ENCODE assay signal across 28 mouse cellular contexts in genomic region chr2:128620578-128620977, GRCm38 (mm10). TPM values are rescaled to one million over a fixed set of nuclear protein-coding genes. Genes with fewer than 3 reads are reported as not detected.
DNase-seq lines count a peak whose midpoint lies in the region; TF ChIP-seq lines count a peak whose summit lies in the region.
"Had no signal": no experiment of that assay in that cellular context is flagged by ENCODE, and none has a peak within 500 bp of the region (broad histone marks: within the 10 kb centered on the region; RNA-seq: fewer than 3 reads in every experiment).

No protein-coding gene starts in this region.

- no peak overlapping the region for H3K4me2 ChIP-seq in CH12.LX (ENCODE audit: insufficient read depth, low read depth, poor library complexity, severe bottlenecking)

- peak; percentile 41 for DNase-seq in A20 (ENCODE audit: low read depth, low spot score)
- peak; percentile 10 for DNase-seq in CH12.LX (ENCODE audit: extremely low read depth)
- DNase-seq in MEL (ENCODE audit: low read depth, low spot score) = no peak
- DNase-seq in heart, adult 9 months (ENCODE audit: low spot score in 2 of 2) = no peak
- no peak for DNase-seq in right cerebral cortex, postnatal 14 days
- no peak for DNase-seq in left cerebral cortex, postnatal 10 days (ENCODE audit: extremely low spot score in 1 of 2, low spot score in 2 of 2)
- DNase-seq: adrenal gland, adult 2 months; adrenal gland, adult 8-10 months; adrenal gland, postnatal 10 days; adrenal gland, postnatal 14 days; adrenal gland, postnatal 25 days; adrenal gland, postnatal 36 days; B cell, adult 2 months; cerebellum, adult 11 months; cerebellum, adult 11-12 months; cerebellum, adult 18-20 months; cerebellum, adult 2 months; cerebellum, adult 8-10 months; cerebellum, adult 9-10 months had no signal

- intact Hi-C loops in left cerebral cortex, postnatal 10 days (cut with DNase I) = loop anchor here (5.0 to 10.0 kb wide), 2 partner anchors 47 to 1396 kb away; no protein-coding TSS in a partner anchor

- TF ChIP-seq POLR2A in CH12.LX (IDR thresholded peaks at IDR 0.05; ENCODE audit: low read depth, low read length) (no peak), MEL (IDR thresholded peaks at IDR 0.05; ENCODE audit: control insufficient read depth in 1 of 2, insufficient read depth in 1 of 2, low read depth in 1 of 2, low read length in 2 of 2, poor library complexity in 1 of 2) (no peak)

- TF ChIP-seq EP300 in CH12.LX (IDR thresholded peaks at IDR 0.05; ENCODE audit: low read length) (peak; percentile 92), MEL (IDR thresholded peaks at IDR 0.05; ENCODE audit: low read depth in 1 of 2, low read length in 2 of 2) (no peak)

- dilution Hi-C loops in CH12.LX (cut with MboI; ENCODE audit: extremely low pct_ligation_motif_present, extremely low pct_unique_long_range_greater_than_20kb, low sequenced_read_pairs) = no loop called here

- H3K79me2 ChIP-seq in CH12.LX (replicated peaks; ENCODE audit: control insufficient read depth, extremely low read depth, insufficient read depth, poor library complexity, severe bottlenecking) (no peaks in the 10 kb centered on the region), MEL (ENCODE audit: control insufficient read depth, insufficient read depth, low read length, poor library complexity) (no peaks in the 10 kb centered on the region)

- H3K27ac ChIP-seq in CH12.LX (ENCODE audit: insufficient read depth, low read depth) = no peak overlapping the region; the same call in 1 of the 2 replicates
- peak overlapping the region; percentile 47 for H3K27ac ChIP-seq in MEL (ENCODE audit: control insufficient read depth, low read depth, low read length)

- in situ Hi-C loops in CH12.LX (cut with MboI; ENCODE audit: low pct_ligation_motif_present, low pct_unique_long_range_greater_than_20kb, low sequenced_read_pairs) = no loop called here

- H3K4me3 ChIP-seq in CH12.LX (replicated peaks in 1 of 3; ENCODE audit: low read depth in 2 of 3, low read length in 2 of 3, poor library complexity in 1 of 3) (no peak overlapping the region), MEL (ENCODE audit: control insufficient read depth in 1 of 2, insufficient read depth in 1 of 2, low read depth in 2 of 2, low read length in 2 of 2) (no peak overlapping the region)

- no peak overlapping the region for H3K9ac ChIP-seq in CH12.LX (ENCODE audit: insufficient read depth, low read depth)
- no peak overlapping the region for H3K9ac ChIP-seq in MEL (ENCODE audit: control insufficient read depth, low read depth, low read length, poor library complexity, severe bottlenecking)

- H3K9me3 ChIP-seq in CH12.LX (replicated peaks; ENCODE audit: low read length) (no peaks in the 10 kb centered on the region), MEL (replicated peaks; ENCODE audit: insufficient read depth, low read length) (no peaks in the 10 kb centered on the region)
- H3K9me3 ChIP-seq: G1E had no signal

- peaks cover 4 to 25% of the 10 kb centered on the region in 2 experiments; a peak in 3 of 4 replicates for H3K4me1 ChIP-seq in CH12.LX (ENCODE audit: control insufficient read depth in 1 of 2, insufficient read depth in 2 of 2)
- peaks cover 0 to 5% of the 10 kb centered on the region in 2 experiments; a peak in 2 of 4 replicates for H3K4me1 ChIP-seq in MEL (ENCODE audit: control insufficient read depth in 1 of 2, insufficient read depth in 2 of 2, low read length in 2 of 2)

- TF ChIP-seq RAD21 in CH12.LX (IDR thresholded peaks at IDR 0.05; ENCODE audit: low read depth, low read length) (no peak), MEL (IDR thresholded peaks at IDR 0.05; ENCODE audit: low read depth, low read length) (no peak)

- peaks cover 63 to 89% of the 10 kb centered on the region in 2 experiments for H3K36me3 ChIP-seq in CH12.LX (replicated peaks in 1 of 2; ENCODE audit: control insufficient read depth in 1 of 2, insufficient read depth in 1 of 2, low read length in 1 of 2)
- peaks cover 9 to 35% of the 10 kb centered on the region in 2 experiments for H3K36me3 ChIP-seq in MEL (ENCODE audit: control insufficient read depth in 1 of 2, insufficient read depth in 2 of 2, low read length in 2 of 2)

- H3K27me3 ChIP-seq in CH12.LX (replicated peaks) (no peaks in the 10 kb centered on the region), MEL (ENCODE audit: control insufficient read depth in 1 of 2, insufficient read depth in 2 of 2, low read length in 2 of 2) (no peaks in the 10 kb centered on the region)
- H3K27me3 ChIP-seq: Patski had no signal

- TF ChIP-seq CTCF in CH12.LX (conservative IDR thresholded peaks at IDR 0.05 in 1 of 2, IDR thresholded peaks at IDR 0.05 in 1 of 2; ENCODE audit: low read depth in 2 of 2, low read length in 2 of 2) (no peak), MEL (IDR thresholded peaks at IDR 0.05 in 2 of 3, conservative IDR thresholded peaks at IDR 0.05 in 1 of 3; ENCODE audit: control insufficient read depth in 1 of 3, insufficient read depth in 1 of 3, low read depth in 2 of 3, low read length in 3 of 3, poor library complexity in 1 of 3, severe bottlenecking in 1 of 3) (no peak)

TF ChIP-seq in CH12.LX, 34 proteins besides CTCF, POLR2A, EP300 and RAD21:
- TF ChIP-seq PAX5 (IDR thresholded peaks at IDR 0.05; ENCODE audit: low read length) (no peak), JUN (IDR thresholded peaks at IDR 0.05; ENCODE audit: insufficient read depth, low read depth, low read length) (peak; percentile 41; the same call in 1 of the 2 replicates), TBP (conservative IDR thresholded peaks at IDR 0.05; ENCODE audit: low read depth, low read length) (no peak), JUND (conservative IDR thresholded peaks at IDR 0.05; ENCODE audit: low read depth, low read length) (peak; percentile 70), SMC3 (IDR thresholded peaks at IDR 0.05; ENCODE audit: low read depth, low read length) (no peak), MXI1 (IDR thresholded peaks at IDR 0.05; ENCODE audit: low read depth, low read length) (no peak), HCFC1 (IDR thresholded peaks at IDR 0.05; ENCODE audit: low read depth, low read length) (no peak), USF2 (conservative IDR thresholded peaks at IDR 0.05; ENCODE audit: low read depth, low read length) (no peak), ETS1 (conservative IDR thresholded peaks at IDR 0.05; ENCODE audit: low read depth, low read length) (no peak; the same call in 1 of the 2 replicates), KAT2A (IDR thresholded peaks at IDR 0.05; ENCODE audit: insufficient replicate concordance, low read length) (no peak), UBTF (IDR thresholded peaks at IDR 0.05; ENCODE audit: low read depth, low read length) (no peak), ZKSCAN1 (IDR thresholded peaks at IDR 0.05; ENCODE audit: borderline replicate concordance, low read depth, low read length) (no peak), NRF1 (IDR thresholded peaks at IDR 0.05; ENCODE audit: low read depth, low read length) (no peak), RCOR1 (conservative IDR thresholded peaks at IDR 0.05; ENCODE audit: low read depth, low read length) (no peak), E2F4 (IDR thresholded peaks at IDR 0.05; ENCODE audit: insufficient replicate concordance, low read depth, low read length) (no peak), SIN3A (IDR thresholded peaks at IDR 0.05; ENCODE audit: low read length) (no peak), IRF4 (IDR thresholded peaks at IDR 0.05; ENCODE audit: low read depth, low read length) (peak; percentile 90), ZC3H11A (IDR thresholded peaks at IDR 0.05; ENCODE audit: low read depth, low read length) (no peak), MEF2A (IDR thresholded peaks at IDR 0.05; ENCODE audit: borderline replicate concordance, low read depth, low read length) (peak; percentile 68)
TF ChIP-seq in CH12.LX: peak in this region for 4.

TF ChIP-seq in MEL, 35 proteins besides CTCF, POLR2A, EP300 and RAD21:
- no peak for TF ChIP-seq ELF1 (IDR thresholded peaks at IDR 0.05; ENCODE audit: low read depth, low read length)
- no peak for TF ChIP-seq CHD2 (IDR thresholded peaks at IDR 0.05; ENCODE audit: low read length)
- no peak for TF ChIP-seq CHD1 (IDR thresholded peaks at IDR 0.05; ENCODE audit: low read depth, low read length)
- TF ChIP-seq MXI1 (IDR thresholded peaks at IDR 0.05; ENCODE audit: low read depth, low read length) = no peak
- TF ChIP-seq MAX (IDR thresholded peaks at IDR 0.05; ENCODE audit: low read length) = no peak
- no peak for TF ChIP-seq MYB (IDR thresholded peaks at IDR 0.05; ENCODE audit: low read depth, low read length)
- TF ChIP-seq SIN3A (IDR thresholded peaks at IDR 0.05; ENCODE audit: low read length) = no peak
- no peak for TF ChIP-seq ZKSCAN1 (IDR thresholded peaks at IDR 0.05; ENCODE audit: low read depth, low read length)
- TF ChIP-seq POLR2AphosphoS5 (IDR thresholded peaks at IDR 0.05; ENCODE audit: borderline replicate concordance, low read depth, low read length) = no peak
- no peak for TF ChIP-seq POLR2AphosphoS2 (IDR thresholded peaks at IDR 0.05; ENCODE audit: low read length)
- no peak for TF ChIP-seq USF2 (IDR thresholded peaks at IDR 0.05; ENCODE audit: borderline replicate concordance in 1 of 2, insufficient read depth in 1 of 2, low read depth in 1 of 2, low read length in 2 of 2)
- no peak for TF ChIP-seq NRF1 (IDR thresholded peaks at IDR 0.05; ENCODE audit: insufficient read depth, low read depth, low read length, poor library complexity, severe bottlenecking)
- TF ChIP-seq TBP (IDR thresholded peaks at IDR 0.05; ENCODE audit: low read depth, low read length) = no peak
- TF ChIP-seq MYC (IDR thresholded peaks at IDR 0.05; ENCODE audit: low read depth, low read length) = no peak
- TF ChIP-seq BHLHE40 (IDR thresholded peaks at IDR 0.05; ENCODE audit: borderline replicate concordance, low read depth, low read length) = no peak

RNA-seq across cellular contexts. Expression of gene Spdye4c, which starts 29.6 kb away (rescaled TPM):
- not detected in 2 replicates for total RNA-seq in CH12.LX (2012; rRNA removed)
- not detected in 2 replicates for total RNA-seq in CH12.LX (2014; rRNA removed)
- polyA plus RNA-seq in CH12.LX (2012; ENCODE audit: insufficient read length, low read depth) = not detected in 2 replicates
- not detected in 2 replicates for total RNA-seq in MEL (2012; rRNA removed)
- polyA plus RNA-seq in MEL (2012; ENCODE audit: insufficient read depth in 1 of 2, insufficient read length in 2 of 2, low read depth in 1 of 2, low replicate concordance in 2 of 2, missing spikeins in 1 of 2) = not detected
- total RNA-seq in left cerebral cortex, postnatal 10 days (2021) = not detected
- total RNA-seq: adrenal gland, adult 18-20 months; adrenal gland, adult 2 months; adrenal gland, adult 8-10 months; adrenal gland, postnatal 10 days; adrenal gland, postnatal 14 days; adrenal gland, postnatal 25 days; adrenal gland, postnatal 36 days; adrenal gland, postnatal 4 days; ES-E14; G1E had no signal
- polyA plus RNA-seq: activated CD4-positive, CD25-positive, alpha-beta regulatory T cell, adult 4 months; adrenal gland, adult 2 months; brain, embryonic 14.5 days; C2C12; CD4-positive, CD25-positive, alpha-beta regulatory T cell, adult 4 months; cerebellum, adult 2 months; G1E; Patski had no signal

Comparison
In these comparisons a context has a peak if more than half of its experiments do, and no peak if none do; other contexts are left out.
1. DNase-seq: peak in A20 (single experiment) and CH12.LX (single experiment); none in MEL (single experiment), heart, adult 9 months (0 of 2), right cerebral cortex, postnatal 14 days (single experiment) and left cerebral cortex, postnatal 10 days (0 of 2).